Mouse (Mus musculus) frontal cortex, adult 2 months (tissue): ENCODE data around the gene Olfr1062. TPM values are rescaled to one million over a fixed set of nuclear protein-coding genes. Genes with fewer than 3 reads are reported as not detected.
"Not testable (repeated sequence)": the region's sequence is repeated elsewhere in the genome, so short reads cannot be mapped to it uniquely, and the experiment has no call there.

Experiments used
- DNase-seq, 2 experiments: peaks; one replicate each; pipeline ENCODE4 v3.0.0; 2022; ENCODE audit warnings: low spot score in 1 of 2; ENCODE audit errors: extremely low spot score in 1 of 2
- polyA plus RNA-seq: library from polyadenylated mRNA; depleted of rRNA; stranded (reverse); fragments of >200 nt; gene quantifications from 2 replicates; pipeline ENCODE4 v1.2.3, GENCODE M21; 2012; rRNA removed

Olfr1062 gene
- polyA plus RNA-seq = not detected in 2 replicates

GRCm38 (mm10) chr2:86426649-86427048, at the start of gene Olfr1062:
Gene Olfr1062 (minus strand): TSS chr2:86426749.
- DNase-seq = not testable (repeated sequence)

GRCm38 (mm10) chr2:86464442-86465109, 38.0 kb upstream of the Olfr1062 start:
- DNase-seq = peak in 1 of 2 experiments; percentile 76

GRCm38 (mm10) chr2:86460434-86460833, 33.9 kb upstream of the Olfr1062 start:
- DNase-seq = no peak

- DNase-seq = no peak
Observed at GRCm38 (mm10) chr2:86456169-86456568, 29.6 kb upstream of the Olfr1062 start, which contains the start of gene Olfr1066. Gene Olfr1066 (minus strand): TSS chr2:86456269.

- not testable (repeated sequence) for DNase-seq
Observed at GRCm38 (mm10) chr2:86450491-86450890, 23.9 kb upstream of the Olfr1062 start, which contains the start of gene Olfr1065. Gene Olfr1065 (minus strand): TSS chr2:86450591.

- not testable (repeated sequence) for DNase-seq
Observed at GRCm38 (mm10) chr2:86442101-86442500, 15.6 kb upstream of the Olfr1062 start.

GRCm38 (mm10) chr2:86428511-86428910, 2.0 kb upstream of the Olfr1062 start:
- not testable (repeated sequence) for DNase-seq

- no peak for DNase-seq
Observed at GRCm38 (mm10) chr2:86413950-86414349, 12.6 kb downstream of the Olfr1062 start, which contains the start of gene Olfr1061. Gene Olfr1061 (minus strand): TSS chr2:86414050.

- no peak for DNase-seq
Observed at GRCm38 (mm10) chr2:86395114-86395513, 31.4 kb downstream of the Olfr1062 start.

GRCm38 (mm10) chr2:86388461-86388860, 38.1 kb downstream of the Olfr1062 start, which contains the start of gene Olfr1058:
Gene Olfr1058 (minus strand): TSS chr2:86388561.
- DNase-seq = not testable (repeated sequence)

GRCm38 (mm10) chr2:86378293-86378692, 48.3 kb downstream of the Olfr1062 start, which contains the start of gene Olfr1057:
Gene Olfr1057 (minus strand): TSS chr2:86378393.
- no peak for DNase-seq

Other genes with a start within 250 kb of the Olfr1062 start
- gene Olfr1044, start 248.9 kb downstream of the Olfr1062 start, polyA plus RNA-seq = not detected in 2 replicates
- gene Olfr52, start 241.1 kb downstream of the Olfr1062 start, polyA plus RNA-seq = 0.10 TPM in 1 of 2 replicates, not detected in the other
- gene Olfr1045, start 223.7 kb downstream of the Olfr1062 start, polyA plus RNA-seq = 0.04 and 0.12 TPM in 2 replicates
- not detected in 2 replicates for gene Olfr1046, start 207.4 kb downstream of the Olfr1062 start, polyA plus RNA-seq
- gene Olfr1047, start 195.3 kb downstream of the Olfr1062 start, polyA plus RNA-seq = not detected in 2 replicates
- 0.02 TPM in 1 of 2 replicates, not detected in the other for gene Olfr1048, start 186.5 kb downstream of the Olfr1062 start, polyA plus RNA-seq
- not detected in 2 replicates for gene Olfr1049, start 168.4 kb downstream of the Olfr1062 start, polyA plus RNA-seq
- gene Olfr1051, start 147.7 kb downstream of the Olfr1062 start, polyA plus RNA-seq = not detected in 2 replicates
- gene Olfr1052, start 134.3 kb downstream of the Olfr1062 start, polyA plus RNA-seq = 0.11 TPM in 1 of 2 replicates, not detected in the other
- not detected in 2 replicates for gene Olfr1053, start 111.5 kb downstream of the Olfr1062 start, polyA plus RNA-seq
- 0.06 TPM in 1 of 2 replicates, not detected in the other for gene Olfr1054, start 91.3 kb downstream of the Olfr1062 start, polyA plus RNA-seq
- gene Olfr1055, start 76.5 kb downstream of the Olfr1062 start, polyA plus RNA-seq = 0.11 TPM in 1 of 2 replicates, not detected in the other
- not detected in 2 replicates for gene Olfr1056, start 64.3 kb downstream of the Olfr1062 start, polyA plus RNA-seq
- not detected in 2 replicates for gene Olfr1057, start 48.4 kb downstream of the Olfr1062 start, polyA plus RNA-seq
- gene Olfr1058, start 38.2 kb downstream of the Olfr1062 start, polyA plus RNA-seq = not detected in 2 replicates
- gene Olfr1061, start 12.7 kb downstream of the Olfr1062 start, polyA plus RNA-seq = not detected in 2 replicates
- gene Olfr1065, start 23.8 kb upstream of the Olfr1062 start, polyA plus RNA-seq = 0.06 TPM in 1 of 2 replicates, not detected in the other
- gene Olfr1066, start 29.5 kb upstream of the Olfr1062 start, polyA plus RNA-seq = not detected in 2 replicates
- not detected in 2 replicates for gene Olfr228, start 60.6 kb upstream of the Olfr1062 start, polyA plus RNA-seq
- not detected in 2 replicates for gene Olfr1076, start 81.7 kb upstream of the Olfr1062 start, polyA plus RNA-seq
- not detected in 2 replicates for gene Olfr1079, start 115.7 kb upstream of the Olfr1062 start, polyA plus RNA-seq
- gene Olfr1080, start 131.5 kb upstream of the Olfr1062 start, polyA plus RNA-seq = 0.06 TPM in 1 of 2 replicates, not detected in the other
- gene Olfr1082, start 172.2 kb upstream of the Olfr1062 start, polyA plus RNA-seq = not detected in 2 replicates
- not detected in 2 replicates for gene Olfr1084, start 213.0 kb upstream of the Olfr1062 start, polyA plus RNA-seq
- gene Olfr1085, start 235.3 kb upstream of the Olfr1062 start, polyA plus RNA-seq = not detected in 2 replicates